Mouse (Mus musculus) neural tube, embryonic 14.5 days (tissue): ENCODE data around the gene Gprc6a. TPM values are rescaled to one million over a fixed set of nuclear protein-coding genes. Genes with fewer than 3 reads are reported as not detected.

Source experiments
- ATAC-seq: fragments of 200-750 bp; cut with Nextera tagmentation; 2 replicates; pipeline ENCODE4 v1.8.0; 2017; ENCODE audit warnings: low read depth, mild to moderate bottlenecking, moderate TSS enrichment, moderate library complexity
- H3K27ac ChIP-seq: fragments of 300-500 bp; sonication (generic); 2 replicates; pipeline ENCODE4 v1.5.1; 2014; ENCODE audit warnings: low read depth, mild to moderate bottlenecking, control low read depth, low read length, moderate library complexity, mixed read lengths
- H3K27me3 ChIP-seq: fragments of 300-500 bp; sonication (generic); 2 replicates; pipeline ENCODE4 v1.6.1; 2014; ENCODE audit warnings: low read length; ENCODE audit not compliant: control insufficient read depth, insufficient read depth
- H3K36me3 ChIP-seq: fragments of 300-500 bp; sonication (generic); 2 replicates; pipeline ENCODE4 v1.6.1; 2014; ENCODE audit warnings: low read length, mixed read lengths; ENCODE audit not compliant: control insufficient read depth, insufficient read depth
- H3K4me1 ChIP-seq: fragments of 300-500 bp; sonication (generic); 2 replicates; pipeline ENCODE4 v1.6.1; 2014; ENCODE audit warnings: low read length; ENCODE audit not compliant: control insufficient read depth, insufficient read depth
- H3K4me2 ChIP-seq: fragments of 300-500 bp; sonication (generic); 2 replicates; pipeline ENCODE4 v1.6.1; 2014; ENCODE audit warnings: mild to moderate bottlenecking, low read depth, low read length, control low read depth
- H3K4me3 ChIP-seq: fragments of 300-500 bp; sonication (generic); 2 replicates; pipeline ENCODE4 v1.5.1; 2014; ENCODE audit warnings: low read depth, low read length, control low read depth, mixed read lengths
- H3K9ac ChIP-seq: fragments of 300-500 bp; sonication (generic); replicated peaks from 2 replicates; pipeline ENCODE4 v1.6.1; 2014; ENCODE audit warnings: low read depth, mild to moderate bottlenecking, control low read depth, low read length, mixed read lengths
- H3K9me3 ChIP-seq: fragments of 300-500 bp; sonication (generic); 2 replicates; pipeline ENCODE4 v1.6.1; 2016; ENCODE audit warnings: low read length; ENCODE audit not compliant: control insufficient read depth
- WGBS: fragments of 180-500 bp; shearing (Covaris S2); extraction: QIAGEN DNeasy Blood & Tissue Kit; methylation state at CpG from one replicate; pipeline ENCODE4 v1.1.7; 2014; 5-methylcytosine and 5-hydroxymethylcytosine counted together
- polyA plus RNA-seq: library from polyadenylated mRNA; unstranded; fragments of >200 nt; fragmentation: Nextera tagmentation; extraction: Ambion mirVana; gene quantifications from 2 replicates; pipeline ENCODE4 v1.2.1, GENCODE M21; 2014

Gene Gprc6a
- polyA plus RNA-seq, 1 experiment from 2014 or later = not detected

GRCm38 (mm10) chr10:51595001-51595931 is 36.0 kb downstream of the Gprc6a start:
- H3K9me3 ChIP-seq = no peaks in the 10 kb centered on the region
- no peaks in the 10 kb centered on the region for H3K36me3 ChIP-seq
- H3K4me3 ChIP-seq = no peak overlapping the region
- WGBS = 51% methylated on average over 10 of the region's 10 CpGs
- no peak overlapping the region for H3K27ac ChIP-seq
- H3K27me3 ChIP-seq = no peaks in the 10 kb centered on the region
- peak; percentile 63; the same call in 1 of the 2 replicates for ATAC-seq
- H3K4me2 ChIP-seq = no peak overlapping the region
- no peaks in the 10 kb centered on the region for H3K4me1 ChIP-seq
- H3K9ac ChIP-seq = no peak overlapping the region

- H3K27me3 ChIP-seq = no peaks in the 10 kb centered on the region
- H3K4me1 ChIP-seq = no peaks in the 10 kb centered on the region
- H3K27ac ChIP-seq = no peak overlapping the region
- no peaks in the 10 kb centered on the region for H3K9me3 ChIP-seq
- H3K9ac ChIP-seq = no peak overlapping the region
- 92% methylated on average over 2 of the region's 2 CpGs for WGBS
- ATAC-seq = no peak
- no peak overlapping the region for H3K4me2 ChIP-seq
- H3K36me3 ChIP-seq = no peaks in the 10 kb centered on the region
- H3K4me3 ChIP-seq = no peak overlapping the region
These were observed 39.7 kb downstream of the Gprc6a start for GRCm38 (mm10) chr10:51591574-51591973.

- Histone ChIP-seq H3K4me1 (no peaks in the 10 kb centered on the region), H3K9ac (no peak within 1 kb of the TSS), H3K9me3 (no peaks in the 10 kb centered on the region), H3K4me2 (peak within 1 kb of the TSS; percentile 49), H3K27ac (no peak within 1 kb of the TSS), H3K36me3 (no peaks in the 10 kb centered on the region), H3K4me3 (peak within 1 kb of the TSS; percentile 11), H3K27me3 (no peaks in the 10 kb centered on the region)
- WGBS = 4% methylated on average over 19 of the region's 19 CpGs
- ATAC-seq = peak; percentile 56; the same call in 1 of the 2 replicates
These were observed 41.1 kb downstream of the Gprc6a start, which contains the start of gene Fam162b for GRCm38 (mm10) chr10:51590139-51590574. Gene Fam162b, minus strand, starts transcription at chr10:51590517.

- Histone ChIP-seq H3K36me3 (no peaks in the 10 kb centered on the region), H3K9me3 (no peaks in the 10 kb centered on the region), H3K27me3 (no peaks in the 10 kb centered on the region), H3K4me2 (no peak overlapping the region), H3K4me3 (no peak overlapping the region), H3K4me1 (no peaks in the 10 kb centered on the region), H3K9ac (no peak overlapping the region), H3K27ac (no peak overlapping the region)
- ATAC-seq = no peak
These were observed 46.3 kb downstream of the Gprc6a start for GRCm38 (mm10) chr10:51584919-51585318.

GRCm38 (mm10) chr10:51584378-51584777 is 46.9 kb downstream of the Gprc6a start:
- Histone ChIP-seq H3K4me1 (no peaks in the 10 kb centered on the region), H3K36me3 (no peaks in the 10 kb centered on the region), H3K9ac (no peak overlapping the region), H3K27me3 (no peaks in the 10 kb centered on the region), H3K4me3 (no peak overlapping the region), H3K4me2 (no peak overlapping the region), H3K9me3 (no peaks in the 10 kb centered on the region), H3K27ac (no peak overlapping the region)
- no peak for ATAC-seq
- 78% methylated on average over 1 of the region's 1 CpGs for WGBS

- Histone ChIP-seq H3K4me2 (no peak overlapping the region), H3K4me3 (no peak overlapping the region), H3K36me3 (no peaks in the 10 kb centered on the region), H3K27me3 (no peaks in the 10 kb centered on the region), H3K4me1 (no peaks in the 10 kb centered on the region), H3K9ac (no peak overlapping the region), H3K9me3 (no peaks in the 10 kb centered on the region), H3K27ac (no peak overlapping the region)
- 83% methylated on average over 9 of the region's 9 CpGs for WGBS
- no peak for ATAC-seq
These were observed 59.9 kb downstream of the Gprc6a start for GRCm38 (mm10) chr10:51571225-51571996.

Other genes with a start within 250 kb of the Gprc6a start
- 0.23 TPM in 1 of 2 replicates, not detected in the other for gene Gm49339, start 150.8 kb downstream of the Gprc6a start, polyA plus RNA-seq
- gene Lilr4b, start 150.8 kb downstream of the Gprc6a start, polyA plus RNA-seq = 0.18 TPM in 1 of 2 replicates, not detected in the other
- gene Lilrb4a, start 140.5 kb downstream of the Gprc6a start, polyA plus RNA-seq = 0.43 and 0.64 TPM in 2 replicates
- 0.46 and 1.3 TPM in 2 replicates for gene Fam162b, start 40.9 kb downstream of the Gprc6a start, polyA plus RNA-seq
- 0.73 TPM in 1 of 2 replicates, not detected in the other for gene Rfx6, start 46.3 kb upstream of the Gprc6a start, polyA plus RNA-seq